Mouse (Mus musculus) bone marrow macrophage, adult 2 months (primary cell): Measurements from ENCODE around the gene Chrm2.

Experiments used
- CTCF ChIP-seq: IDR thresholded peaks from 2 replicates; pipeline ENCODE4 v1.5.1; 2012; ENCODE audit warnings: low read depth, mild to moderate bottlenecking, low read length, moderate library complexity
- POLR2A ChIP-seq: IDR thresholded peaks from 2 replicates; pipeline ENCODE4 v1.6.1; 2012; ENCODE audit warnings: mild to moderate bottlenecking, low read depth, low read length, borderline replicate concordance

- TF ChIP-seq CTCF (no peak), POLR2A (no peak)
Measured at GRCm38 (mm10) chr6:36507946-36508345, 120.1 kb downstream of the Chrm2 start.
